Mouse (Mus musculus): ENCODE data around the gene Ipo7.
"Not testable (repeated sequence)": the region's sequence is repeated elsewhere in the genome, so short reads cannot be mapped to it uniquely, and the experiment has no call there.

The Ipo7 gene

DNA sequence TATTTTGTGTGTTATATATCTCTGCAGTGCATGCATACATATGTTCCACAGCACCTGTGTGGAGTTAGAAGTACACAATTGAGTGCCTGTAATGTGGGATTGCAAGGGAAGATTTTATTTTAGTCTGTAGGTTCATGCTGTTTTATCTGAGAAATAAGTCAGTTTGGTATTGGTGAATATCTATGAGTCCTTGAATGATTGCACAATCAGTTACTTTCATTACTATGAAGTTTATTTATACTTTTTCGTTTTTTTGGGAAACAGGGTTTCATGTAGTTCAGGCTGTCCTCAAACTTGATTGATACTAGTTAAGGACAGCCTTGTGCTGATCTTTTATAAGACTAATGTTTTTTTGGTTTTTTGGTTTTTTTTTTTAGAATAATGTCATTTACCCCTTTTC, 5.5 kb downstream of the Ipo7 start:
- no peak for DNase-seq

DNA sequence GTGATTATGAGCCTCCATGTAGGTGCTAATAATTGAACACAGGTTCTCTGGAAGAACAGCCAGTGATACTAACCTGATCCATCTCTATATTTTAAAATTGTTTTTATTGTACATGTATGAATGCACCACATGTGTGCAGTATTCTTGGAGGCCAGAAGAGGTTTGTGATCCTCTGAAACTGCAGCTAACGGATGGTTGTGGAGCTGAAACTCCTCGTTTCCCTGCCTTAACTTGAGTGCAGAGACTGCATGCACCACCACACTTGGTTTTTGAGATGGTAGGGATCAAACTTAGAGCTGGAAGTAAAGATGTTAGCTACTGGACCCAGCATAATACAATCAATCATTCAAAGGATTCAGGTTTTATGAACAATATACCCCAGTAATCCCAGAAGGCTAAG, 8.5 kb downstream of the Ipo7 start:
- DNase-seq, result no peak

DNA sequence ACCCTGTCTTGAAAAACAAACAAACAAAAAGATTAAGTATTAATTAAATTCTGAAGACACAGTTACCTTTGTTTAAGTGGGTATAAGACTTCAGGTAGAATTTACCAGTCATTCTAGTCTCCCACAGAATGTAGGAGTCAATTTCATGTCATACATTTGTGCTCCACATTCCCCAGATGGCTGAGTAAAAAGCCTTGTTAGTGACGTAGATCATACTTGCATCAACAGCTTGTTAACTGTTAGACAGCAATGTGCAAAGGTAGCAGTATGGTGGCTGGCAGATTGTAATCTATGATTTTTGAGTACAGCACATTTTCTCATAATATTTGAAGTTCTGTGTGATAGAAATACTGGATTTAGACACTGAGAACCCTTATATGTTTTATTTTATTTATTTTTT, 10.8 kb downstream of the Ipo7 start:
- no peak for DNase-seq

DNA sequence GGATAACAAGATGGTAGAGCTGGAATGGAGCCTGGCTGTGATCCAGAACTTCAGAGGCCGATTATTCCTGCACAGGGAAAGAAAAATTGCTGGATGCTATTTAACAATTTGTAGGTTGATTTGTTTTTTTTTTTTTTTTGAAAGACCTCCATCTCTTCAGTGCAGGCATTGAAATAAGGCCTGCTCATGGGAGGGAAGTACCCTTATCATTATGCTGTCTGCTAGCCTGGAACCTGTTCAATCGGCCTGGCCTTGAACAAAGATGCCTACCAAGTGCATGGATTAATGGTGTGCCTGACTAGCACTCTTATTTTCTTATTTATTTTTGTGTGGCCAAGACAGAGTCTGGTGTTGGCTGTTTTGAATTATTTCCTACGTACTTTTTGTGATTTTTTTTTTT, 12.3 kb downstream of the Ipo7 start:
- DNase-seq, result no peak

DNA sequence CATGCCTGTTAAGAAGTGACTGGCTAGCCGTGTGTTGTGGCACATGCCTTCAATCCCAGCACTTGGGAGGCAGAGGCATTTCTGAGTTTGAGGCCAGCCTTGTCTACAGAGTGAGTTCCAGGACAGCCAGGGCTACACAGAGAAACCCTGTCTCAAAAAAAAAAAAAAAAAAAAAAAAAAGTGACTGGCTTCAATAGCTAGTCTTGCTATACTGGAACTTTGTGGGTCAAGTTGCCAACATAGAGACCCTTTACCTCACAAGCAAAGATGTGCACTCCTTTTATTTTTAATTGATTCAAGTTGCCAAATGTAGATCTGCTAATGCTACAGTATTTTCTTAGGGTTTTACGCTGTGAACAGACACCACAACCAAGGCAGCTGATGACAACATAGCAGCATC, 39.6 kb downstream of the Ipo7 start:
- not testable (repeated sequence) for DNase-seq

DNA sequence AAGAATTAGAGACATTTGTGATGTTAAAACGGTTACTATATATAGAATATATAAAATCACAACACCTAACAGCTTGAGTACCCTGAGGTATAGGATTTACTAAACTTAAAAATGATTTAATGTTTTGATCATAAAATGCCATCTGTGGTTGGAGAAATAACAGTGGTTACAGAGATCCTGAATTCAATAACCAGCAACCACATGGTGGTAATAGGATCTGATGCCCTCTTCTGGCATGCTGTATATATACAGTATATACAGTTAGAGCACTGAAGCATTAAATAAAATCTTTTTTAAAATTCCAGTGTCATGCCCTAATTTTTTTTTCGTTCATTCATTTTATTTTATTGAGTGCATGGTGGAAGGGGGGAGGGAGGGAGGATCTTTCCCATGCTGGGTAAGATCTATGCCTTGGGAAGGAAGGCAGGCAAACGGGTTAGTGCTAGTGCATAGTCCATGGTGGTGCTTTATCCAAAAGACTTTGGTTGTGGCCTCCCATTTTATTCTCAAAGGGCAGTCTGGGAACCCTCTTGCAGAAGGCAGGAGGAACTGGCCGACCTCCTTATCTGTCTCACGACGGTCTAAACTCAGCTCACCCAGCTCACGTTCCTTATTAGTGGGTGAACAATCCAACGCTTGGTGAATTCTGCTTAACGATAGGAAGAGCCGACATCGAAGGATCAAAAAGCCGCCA, 41.2 kb downstream of the Ipo7 start:
- peak; percentile 12 for DNase-seq

DNA sequence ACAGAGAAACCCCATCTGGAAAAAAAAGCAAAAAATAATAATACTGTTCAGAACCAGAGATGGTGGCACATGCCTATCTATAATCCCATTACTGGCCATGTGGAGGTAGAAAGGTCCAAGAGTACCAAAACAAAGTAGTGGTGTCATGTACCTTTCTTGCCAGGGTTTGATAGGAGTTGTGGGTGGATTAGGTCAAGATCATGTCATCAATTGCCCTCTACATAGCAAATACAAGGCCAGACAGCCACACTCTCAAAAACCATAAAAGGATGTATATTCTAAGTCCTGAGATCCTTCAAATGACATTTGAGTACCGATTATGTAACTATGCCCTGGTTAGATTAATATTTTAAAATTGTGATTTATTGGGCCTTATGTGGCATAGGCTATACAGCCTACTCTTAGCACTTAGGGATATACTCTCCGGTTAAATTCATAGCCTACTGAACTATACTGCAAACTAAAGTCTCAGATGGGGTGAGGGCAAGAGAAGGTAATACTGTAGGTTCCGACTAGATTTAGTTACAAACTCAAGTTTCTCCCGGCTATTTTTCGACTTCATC, 42.1 kb downstream of the Ipo7 start:
- DNase-seq, result no peak

DNA sequence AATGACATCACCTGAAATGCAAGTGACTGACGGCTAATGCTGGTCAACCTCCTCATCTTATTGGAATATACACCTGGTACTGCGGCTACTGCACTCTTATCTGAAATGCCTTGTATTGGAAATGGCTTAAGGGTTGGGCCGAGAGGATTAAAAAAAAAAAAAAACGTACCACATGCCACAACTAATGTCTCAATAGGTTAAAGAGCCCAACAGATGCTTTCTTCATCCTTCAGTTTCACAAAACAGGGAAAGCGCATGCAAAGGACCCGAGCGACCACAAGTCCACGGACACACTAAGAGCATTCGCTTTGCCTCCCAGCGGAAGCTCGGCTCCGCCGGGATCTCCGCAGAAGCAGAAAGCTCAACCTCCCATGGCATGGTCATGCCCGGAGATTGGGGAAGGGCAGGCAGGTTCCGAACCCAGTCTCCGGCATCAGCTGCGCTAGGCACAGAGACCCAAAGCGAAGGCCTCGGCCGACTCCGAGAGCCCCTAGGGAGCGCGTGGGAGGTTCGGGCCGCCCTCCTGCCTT, 42.7 kb downstream of the Ipo7 start:
- peak; percentile 12 for DNase-seq

DNA sequence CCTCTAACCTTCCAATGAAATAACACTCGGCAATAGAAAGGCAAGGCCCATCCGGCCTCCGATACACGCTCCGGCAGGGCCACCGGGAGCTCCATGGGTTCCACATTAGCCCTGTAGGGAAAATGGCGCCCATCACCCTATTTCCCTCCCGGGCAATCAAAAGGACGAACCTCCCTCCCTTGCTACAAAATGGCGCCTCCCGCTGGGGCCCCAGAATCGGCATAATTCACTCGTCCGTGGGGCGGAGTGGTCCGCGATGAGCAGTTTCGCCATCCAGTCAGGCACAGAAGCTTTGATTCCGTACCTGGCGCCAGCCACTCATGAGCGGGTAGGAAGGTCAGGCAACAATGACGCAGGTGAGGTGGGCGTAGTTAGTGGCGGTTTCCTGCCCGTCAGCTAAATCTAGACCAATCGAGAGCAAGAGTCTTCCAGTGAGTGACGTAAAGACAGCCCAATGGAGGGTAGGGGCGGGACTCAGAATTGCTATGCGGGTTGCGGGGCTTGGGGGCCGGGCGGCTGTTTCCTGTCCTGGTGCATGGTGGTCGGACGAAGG, 43.2 kb downstream of the Ipo7 start, which contains the start of gene Zfp143:
Gene Zfp143 (plus strand): TSS at position 19 of the 553 bp plus-strand sequence.
- peak; percentile 100 for DNase-seq

DNA sequence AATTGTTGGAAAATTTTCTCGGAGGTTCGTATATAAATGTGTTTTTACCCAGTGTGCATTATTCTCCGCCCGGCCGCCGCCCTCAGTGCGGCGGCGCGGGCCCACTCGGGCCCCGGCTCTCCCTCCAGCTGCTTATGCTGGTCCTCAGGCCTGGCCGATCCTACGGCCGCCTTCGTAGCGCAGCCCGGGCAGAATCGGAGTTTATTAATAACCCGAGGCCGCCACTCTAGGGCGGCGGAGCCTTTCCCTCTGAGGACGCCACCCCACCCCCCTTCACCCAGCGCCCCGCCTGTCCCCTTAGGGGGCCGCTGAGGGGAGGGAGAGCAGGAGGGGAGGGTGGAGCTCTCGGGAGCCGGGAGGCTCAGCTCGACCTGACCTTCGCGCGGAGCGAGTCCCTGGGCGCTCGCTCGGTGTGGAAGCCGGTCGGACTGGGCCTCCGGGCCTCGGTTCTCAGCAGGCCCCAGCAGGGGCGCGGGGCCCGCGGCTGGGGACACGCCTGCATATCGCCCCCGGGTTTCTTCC, 43.7 kb downstream of the Ipo7 start:
- peak; percentile 94 for DNase-seq

DNA sequence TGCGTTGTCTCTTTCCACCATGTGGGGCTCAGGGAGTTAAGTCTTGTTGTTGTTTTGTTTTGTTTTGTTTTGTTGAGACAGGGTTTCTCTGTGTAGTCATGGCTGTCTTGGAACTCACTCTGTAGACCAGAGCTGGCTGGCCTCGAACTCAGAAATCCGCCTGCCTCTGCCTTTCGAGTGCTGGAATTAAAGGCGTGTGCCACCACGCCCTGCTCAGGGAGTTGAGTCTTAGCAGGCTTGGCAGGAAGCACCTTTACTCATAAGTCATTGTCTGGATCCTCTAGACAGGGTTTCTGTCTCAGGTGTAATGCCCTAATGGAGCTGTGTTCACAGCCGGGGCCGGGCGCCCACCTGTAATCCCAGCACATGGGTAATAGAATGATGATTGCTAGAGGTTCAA, 45.7 kb downstream of the Ipo7 start:
- DNase-seq, result no peak

DNA sequence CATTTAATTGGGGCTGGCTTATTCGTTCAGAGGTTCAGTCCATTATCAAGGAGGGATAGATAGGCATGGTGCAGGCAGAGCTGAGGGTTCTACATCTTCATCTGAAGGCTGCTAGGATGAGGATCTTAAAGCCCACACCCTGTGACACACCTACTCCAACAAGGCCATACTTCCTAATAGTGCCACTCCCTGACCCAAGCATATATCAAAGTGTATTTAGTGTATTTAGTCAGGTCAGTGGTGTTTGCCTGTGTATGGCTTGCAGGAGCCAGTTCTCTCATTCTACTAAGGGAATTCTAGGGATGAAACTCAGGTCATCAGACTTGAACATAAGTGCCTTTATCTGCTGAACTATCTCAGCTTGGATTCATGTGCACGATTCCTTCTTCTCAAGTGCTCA, 51.0 kb downstream of the Ipo7 start:
- DNase-seq, result no peak

DNA sequence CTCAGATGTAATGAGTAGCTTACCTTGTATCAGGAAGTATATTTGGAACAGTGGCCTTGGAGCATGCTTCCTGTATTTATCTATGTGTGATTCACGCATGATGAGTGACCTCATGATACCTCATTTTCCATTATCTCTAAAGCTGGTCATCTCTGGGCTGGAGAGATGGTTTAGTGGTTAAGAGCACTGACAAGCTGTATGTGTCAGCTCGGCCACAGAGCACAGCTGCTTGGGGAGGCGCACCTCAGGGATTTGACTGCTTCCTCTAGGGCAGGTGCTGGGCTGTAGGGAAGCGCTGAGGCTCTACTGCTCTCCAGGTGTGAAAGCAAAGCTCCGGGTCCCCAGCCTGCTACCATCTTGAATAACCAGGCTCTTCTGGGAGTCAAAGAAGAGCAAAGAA, 60.1 kb downstream of the Ipo7 start:
- DNase-seq, result no peak

DNA sequence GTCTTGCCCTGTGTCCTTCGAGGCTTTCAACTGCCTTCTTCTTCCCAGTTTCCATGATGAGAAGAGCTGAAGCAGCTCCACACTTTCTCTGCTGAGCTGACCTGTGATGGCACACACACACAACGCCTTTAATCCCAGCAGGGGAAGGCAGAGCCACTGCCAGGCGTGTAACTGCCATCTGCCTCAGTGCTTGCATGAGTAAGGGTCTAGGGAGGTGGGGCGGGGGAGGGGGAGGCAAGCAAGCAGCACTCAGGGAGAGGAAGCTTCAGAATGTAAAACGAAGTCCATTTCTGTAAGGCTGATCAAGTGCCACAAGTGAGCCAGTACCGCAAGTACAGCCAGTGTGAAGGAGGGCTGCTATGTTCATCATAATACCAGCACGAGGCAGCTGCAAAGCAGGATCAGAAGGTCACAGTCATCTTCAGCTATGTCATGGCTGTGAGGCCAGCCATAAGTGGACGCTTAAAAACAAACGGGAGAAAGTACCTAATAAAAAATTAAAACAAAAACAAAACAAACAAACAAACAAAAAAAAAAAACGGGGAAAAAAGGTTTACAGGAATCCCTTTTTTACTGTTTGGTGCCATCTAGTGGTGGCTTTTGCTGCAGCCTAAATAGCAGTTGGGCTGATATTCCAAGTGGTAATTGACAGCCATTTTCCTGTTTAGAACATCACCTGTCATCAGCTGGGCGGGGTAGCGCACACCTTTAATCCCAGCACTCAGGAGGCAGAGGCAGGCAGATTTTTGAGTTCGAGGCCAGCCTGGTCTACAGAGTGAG, 65.5 kb downstream of the Ipo7 start:
- DNase-seq, result peak; percentile 78

DNA sequence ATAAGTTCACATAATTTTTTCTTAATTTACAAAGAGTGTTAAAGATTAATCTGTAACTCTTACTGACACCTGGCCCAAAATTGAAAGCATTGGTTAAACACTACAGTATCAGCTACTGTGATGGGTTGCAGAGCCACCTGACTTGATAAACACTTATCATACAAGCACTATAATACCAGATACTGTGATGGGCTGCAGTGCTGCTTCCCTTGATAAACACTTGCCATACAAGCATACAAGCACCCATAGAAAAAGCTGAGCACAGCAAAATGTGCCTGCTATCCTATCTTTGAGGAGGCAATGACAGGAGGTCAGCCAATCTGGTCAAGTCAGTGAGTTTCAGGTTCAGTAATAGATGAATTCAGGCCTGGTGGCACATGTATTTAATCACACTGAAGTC, 67.1 kb downstream of the Ipo7 start:
- no peak for DNase-seq

DNA sequence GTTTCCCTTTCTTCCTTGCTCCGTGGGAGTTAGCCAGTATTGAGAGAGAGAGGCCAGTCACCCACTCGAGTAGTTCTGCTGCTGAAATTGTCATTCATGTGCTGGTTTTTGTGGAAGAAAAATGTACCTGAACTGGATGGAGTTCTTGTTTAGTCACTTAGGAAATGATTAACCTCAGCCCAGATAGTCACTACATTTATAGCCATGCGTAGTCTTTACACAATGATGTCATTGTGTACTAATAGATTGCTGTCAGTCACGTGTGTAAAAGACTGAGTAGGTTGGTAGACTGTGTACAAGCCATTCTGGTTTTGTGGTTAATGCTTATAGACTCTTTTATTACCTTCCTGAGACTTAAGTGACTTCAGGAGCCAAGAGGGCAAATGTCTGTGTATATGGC, 69.8 kb downstream of the Ipo7 start:
- DNase-seq, result no peak

DNA sequence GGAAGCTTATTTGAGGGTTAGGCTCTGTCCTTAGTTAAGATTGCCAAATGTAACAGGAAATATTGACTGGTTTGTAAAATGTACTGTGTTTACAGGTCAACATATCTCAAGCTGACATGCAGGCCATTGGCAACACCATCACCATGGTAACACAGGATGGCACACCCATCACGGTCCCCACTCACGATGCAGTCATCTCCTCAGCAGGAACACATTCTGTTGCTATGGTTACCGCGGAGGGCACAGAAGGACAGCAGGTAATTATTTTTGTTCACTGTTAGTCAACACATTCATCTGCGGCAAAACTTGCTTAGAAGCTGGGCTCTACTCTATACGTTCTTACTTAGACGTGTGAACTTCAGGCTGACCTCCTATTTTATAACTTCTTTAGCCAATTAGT, 73.6 kb downstream of the Ipo7 start:
- DNase-seq, result no peak

DNA sequence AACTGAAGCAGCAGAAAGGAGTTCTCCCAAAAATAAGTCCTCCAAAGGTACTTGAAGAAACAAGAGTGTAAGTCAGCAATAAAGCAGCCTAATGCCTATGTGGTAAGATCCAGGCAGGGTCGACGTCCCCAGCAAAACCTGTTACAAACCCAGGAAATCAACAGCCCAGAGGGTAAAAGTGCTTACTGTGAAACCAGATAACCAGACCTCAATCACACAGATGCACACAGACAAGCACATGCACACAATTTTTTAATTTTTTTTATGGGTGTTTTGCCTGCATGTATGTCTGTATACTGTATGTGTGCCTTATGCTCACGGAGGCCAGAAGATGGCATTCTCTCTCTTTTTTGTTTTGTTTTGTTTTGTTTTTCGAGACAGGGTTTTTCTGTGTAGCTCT, 78.3 kb downstream of the Ipo7 start:
- DNase-seq, result no peak

DNA sequence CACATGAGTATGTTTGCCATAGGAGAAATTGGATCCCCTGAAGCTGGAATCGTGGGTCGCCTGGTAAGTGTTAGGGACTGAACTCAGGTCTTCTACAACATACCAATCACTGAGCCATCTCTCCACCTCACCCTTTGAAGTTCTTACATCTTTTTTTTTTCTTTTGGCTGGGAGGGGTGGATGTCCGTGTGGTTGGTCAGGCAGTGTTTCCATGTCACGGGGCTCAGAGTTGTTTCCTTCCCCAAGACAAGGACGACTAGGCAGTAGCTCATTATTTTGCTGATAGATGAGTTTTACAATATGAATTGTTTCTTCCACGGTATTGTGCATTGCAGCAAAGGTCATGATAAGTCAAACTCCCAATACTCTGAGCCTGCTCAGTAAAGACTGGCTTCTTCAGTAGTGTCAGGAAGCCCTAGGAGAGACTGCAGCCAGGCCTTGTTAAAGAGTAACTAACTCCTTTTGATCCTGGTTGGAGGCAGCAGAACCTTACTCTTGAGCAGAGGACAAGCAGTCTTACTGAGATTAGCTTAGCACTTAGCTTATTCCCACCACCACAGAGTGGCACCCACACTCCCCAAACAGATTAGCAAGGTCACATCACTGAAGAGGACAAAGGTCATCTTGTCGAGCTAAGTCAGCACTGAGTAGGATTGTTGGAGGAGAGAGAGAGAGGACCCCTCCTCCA, 79.2 kb downstream of the Ipo7 start:
- DNase-seq, result no peak

DNA sequence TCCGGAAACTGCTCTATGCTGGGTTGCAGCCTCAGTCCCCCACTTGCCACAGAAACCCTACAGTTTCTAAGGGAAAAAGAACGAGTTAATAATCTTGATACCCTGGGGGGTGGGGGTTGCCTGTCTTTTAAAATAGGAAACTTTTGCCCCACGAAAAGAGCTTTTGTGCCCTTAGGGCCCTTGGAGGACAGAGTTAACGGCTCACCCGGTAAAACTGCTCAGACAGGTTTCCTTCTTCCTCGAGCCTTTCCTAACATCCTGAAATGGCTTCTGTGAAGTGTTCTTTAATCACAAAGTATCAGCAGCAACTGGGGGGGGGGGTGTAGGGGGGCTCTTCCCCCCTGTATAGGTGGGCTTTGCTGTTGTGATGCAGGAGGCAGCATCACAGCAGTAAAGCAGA, 82.8 kb downstream of the Ipo7 start:
- no peak for DNase-seq

DNA sequence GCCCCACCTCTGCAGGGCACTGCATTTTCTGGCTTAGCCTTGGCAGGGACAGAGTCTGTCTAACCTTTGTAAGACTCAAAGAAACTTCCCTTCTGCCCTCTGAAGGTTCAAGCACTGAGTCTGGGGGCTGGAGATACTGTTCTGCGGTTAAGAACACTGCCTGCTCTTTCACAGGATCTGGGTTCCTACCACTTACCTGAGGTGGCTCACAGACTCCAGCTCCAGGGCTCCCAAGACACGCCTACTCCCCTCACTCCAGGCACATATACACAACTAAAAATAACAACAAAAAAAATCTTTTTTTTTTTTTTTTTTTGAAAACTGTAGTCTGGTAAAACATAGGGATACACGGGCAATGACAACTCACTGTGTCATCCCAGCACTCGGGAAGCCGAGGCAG, 83.2 kb downstream of the Ipo7 start:
- DNase-seq, result no peak

DNA sequence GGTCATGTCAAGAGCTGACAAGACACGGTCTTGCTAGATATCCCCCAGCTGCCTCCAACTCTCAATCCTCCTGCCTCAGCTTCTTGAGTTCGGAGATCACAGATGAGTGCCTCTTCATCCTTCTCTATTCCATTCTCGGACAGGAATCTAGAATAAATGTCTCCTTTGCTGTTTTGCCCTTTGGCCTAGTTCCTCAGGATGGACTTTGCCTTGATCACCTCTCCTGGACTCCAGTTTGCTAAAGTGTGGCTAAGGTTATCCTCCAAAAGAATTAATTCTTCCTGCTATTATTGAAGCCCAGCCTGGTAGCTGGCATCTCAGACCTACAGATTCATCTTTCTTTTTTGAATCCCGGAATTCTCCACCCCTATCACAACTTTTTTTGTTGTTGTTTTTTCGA, 87.0 kb downstream of the Ipo7 start:
- DNase-seq, result no peak
